Mouse (Mus musculus) lung, postnatal 25 days (tissue): Measurements from ENCODE around the gene Exoc2.

Experiments
- DNase-seq: peaks from one replicate; pipeline ENCODE4 v3.0.0; 2022; ENCODE audit warnings: low spot score

Gene Exoc2

DNA sequence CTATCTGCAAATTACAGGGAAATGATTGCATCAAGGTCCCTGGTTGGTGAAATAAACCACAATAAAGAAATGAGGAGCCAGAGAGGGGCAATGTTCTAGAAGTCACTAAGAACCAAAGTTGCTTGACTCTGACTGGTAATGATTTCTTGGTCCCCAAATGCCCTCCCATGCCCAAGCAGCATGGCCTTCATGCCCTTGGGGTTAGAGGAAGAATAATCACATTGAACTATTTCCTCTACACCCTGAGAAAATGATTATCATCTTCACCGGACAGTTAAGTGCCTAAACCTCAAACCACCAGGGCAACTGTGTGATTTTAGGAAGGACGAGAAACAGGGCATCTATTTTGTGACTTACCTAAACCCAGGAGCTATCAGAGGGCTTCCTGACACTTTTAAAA lies 197.9 kb downstream of the Exoc2 start:
- DNase-seq: no peak

DNA sequence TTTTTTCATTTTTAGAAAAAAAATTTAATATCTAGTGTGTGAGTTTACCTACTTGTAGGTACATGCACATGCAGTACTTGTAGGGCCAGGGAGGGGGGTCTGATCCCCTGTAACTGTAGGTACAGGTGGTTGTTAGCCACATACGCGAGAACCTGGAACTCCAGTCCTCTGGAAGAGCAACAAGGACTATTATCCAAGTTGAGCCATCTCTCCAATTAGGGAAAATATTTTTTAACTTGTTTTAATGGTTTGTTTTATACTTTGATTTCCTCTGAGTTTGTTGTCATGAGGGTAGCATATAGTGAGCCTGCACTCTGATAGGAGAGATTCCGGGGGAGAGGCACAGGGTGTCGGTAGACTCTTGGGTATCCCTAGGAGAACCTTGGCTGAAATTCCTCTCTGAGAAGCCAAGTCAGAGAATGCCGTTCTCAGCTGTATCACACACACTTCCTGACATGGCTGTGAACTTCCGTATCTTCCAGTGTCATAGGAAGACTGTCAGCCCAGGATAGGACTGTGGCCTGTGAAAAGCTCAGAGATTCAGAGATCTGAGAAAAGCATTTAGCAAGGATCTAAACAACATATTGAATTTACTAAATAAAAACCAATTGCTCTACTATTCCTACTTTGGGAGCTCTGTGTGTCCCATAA lies 206.3 kb downstream of the Exoc2 start:
- no peak for DNase-seq

DNA sequence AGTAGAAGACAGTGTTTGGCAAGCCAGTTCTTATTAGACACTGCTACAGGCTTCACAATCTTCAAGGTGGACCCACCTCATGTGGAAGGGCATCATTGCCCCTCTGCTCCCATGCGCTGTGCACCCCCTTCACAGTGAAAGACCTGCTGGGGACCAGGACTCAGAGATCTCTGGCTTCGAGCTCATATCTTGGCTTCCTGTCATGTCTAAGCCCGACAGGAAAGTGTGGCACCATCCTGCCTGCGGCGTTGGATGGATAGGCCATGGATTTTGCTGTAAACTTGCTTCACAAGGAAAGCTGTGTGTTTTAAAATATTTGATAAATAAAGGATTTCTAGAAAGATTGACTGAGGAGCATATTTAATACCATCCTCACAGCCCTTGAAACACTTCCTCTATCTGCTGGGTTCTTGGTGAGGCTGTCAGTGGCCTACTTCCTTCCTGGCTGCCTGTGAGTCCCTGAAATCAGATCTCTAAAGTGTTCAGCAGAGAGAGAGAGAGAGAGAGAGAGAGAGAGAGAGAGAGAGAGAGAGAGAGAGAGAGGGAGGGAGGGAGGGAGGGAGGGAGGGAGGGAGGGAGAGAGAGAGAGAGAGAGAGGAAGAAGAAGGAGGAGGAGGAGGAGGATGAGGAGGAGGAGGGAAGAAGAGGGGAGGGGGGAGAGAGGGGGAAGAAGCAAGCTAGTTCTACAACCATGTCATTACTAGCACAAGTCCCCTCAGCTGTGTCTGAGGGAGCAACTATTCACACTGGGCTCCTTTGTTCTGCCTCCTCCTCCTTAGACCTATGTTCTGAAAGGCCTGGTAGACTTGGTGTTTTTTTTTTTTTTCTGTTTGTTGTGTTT lies 207.0 kb downstream of the Exoc2 start:
- no peak for DNase-seq

DNA sequence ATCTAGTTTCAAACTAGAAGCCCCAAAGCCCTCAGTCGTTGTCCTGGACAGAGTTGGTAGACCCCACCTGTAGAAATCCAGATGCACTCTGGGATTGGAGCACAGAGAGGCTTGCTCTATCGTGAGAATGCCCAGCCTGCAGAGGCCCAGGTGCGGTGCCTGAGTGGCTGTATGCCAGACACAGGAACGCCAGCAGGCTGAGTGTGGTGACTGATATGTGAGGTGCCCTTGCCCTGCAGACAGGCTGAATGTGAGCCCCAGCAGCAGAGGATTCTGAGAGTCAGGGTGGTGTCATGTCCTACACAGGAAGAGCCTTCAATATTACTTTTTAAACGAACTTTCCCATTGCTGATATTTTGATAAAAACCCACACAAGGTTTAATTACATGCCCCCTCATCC lies 208.0 kb downstream of the Exoc2 start:
- no peak for DNase-seq

DNA sequence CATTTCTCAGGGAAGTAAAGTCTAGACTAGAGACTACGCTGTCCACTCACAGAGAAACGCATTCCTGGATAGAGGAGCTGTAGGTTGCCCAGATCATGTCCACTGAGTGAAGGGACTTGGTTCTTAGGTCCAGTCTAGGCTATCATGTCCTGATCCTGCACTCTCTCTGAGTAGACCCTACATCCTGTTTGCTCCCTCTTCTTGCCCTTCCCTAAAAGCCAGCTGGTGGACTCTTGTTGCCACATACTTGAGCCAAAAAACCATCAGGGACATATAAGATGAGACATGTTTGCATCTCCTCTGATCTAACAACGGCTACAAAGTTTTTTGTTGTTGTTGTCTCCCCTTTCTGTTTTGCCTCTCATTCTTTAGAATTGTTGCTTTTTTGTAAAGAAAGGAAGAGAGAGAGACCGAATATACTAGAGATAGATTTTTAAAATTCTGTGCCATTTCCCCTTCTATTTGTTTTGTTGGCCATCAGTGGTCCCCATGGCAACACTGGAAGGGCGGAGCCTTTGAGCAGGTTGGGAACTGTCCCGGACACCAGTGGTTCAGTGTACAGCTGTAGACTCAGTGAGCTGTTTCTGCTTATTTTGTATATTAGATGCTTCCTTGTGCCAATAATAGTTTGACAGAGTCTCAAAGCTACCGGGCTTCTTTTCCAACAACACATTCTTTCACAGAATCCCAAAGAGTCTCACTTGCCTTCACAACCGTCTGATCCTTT lies 209.7 kb downstream of the Exoc2 start:
- peak; percentile 69 for DNase-seq
